Mouse (Mus musculus) intestine, postnatal 0 days (tissue): ENCODE data around the gene Kank3. TPM values are rescaled to one million over a fixed set of nuclear protein-coding genes. Genes with fewer than 3 reads are reported as not detected.

Experiments used
- ATAC-seq: fragments of 200-750 bp; cut with Nextera tagmentation; 2 replicates; pipeline ENCODE4 v1.8.0; 2017; ENCODE audit warnings: mild to moderate bottlenecking, moderate TSS enrichment, moderate library complexity
- H3K27ac ChIP-seq: fragments of 300-500 bp; sonication (generic); 2 replicates; pipeline ENCODE4 v1.5.1; 2014; ENCODE audit warnings: mild to moderate bottlenecking, low read depth, low read length, moderate library complexity
- H3K27me3 ChIP-seq: fragments of 300-500 bp; sonication (generic); replicated peaks from 2 replicates; pipeline ENCODE4 v1.6.1; 2014; ENCODE audit warnings: low read length, mixed read lengths; ENCODE audit not compliant: control insufficient read depth, insufficient read depth
- H3K36me3 ChIP-seq: fragments of 300-500 bp; sonication (generic); 2 replicates; pipeline ENCODE4 v1.6.1; 2014; ENCODE audit warnings: mild to moderate bottlenecking, moderate library complexity; ENCODE audit not compliant: control insufficient read depth, insufficient read depth
- H3K4me1 ChIP-seq: fragments of 300-500 bp; sonication (generic); replicated peaks from 2 replicates; pipeline ENCODE4 v1.6.1; 2014; ENCODE audit warnings: antibody characterized with exemption, low read length, mixed read lengths; ENCODE audit not compliant: control insufficient read depth, insufficient read depth
- H3K4me2 ChIP-seq: fragments of 300-500 bp; sonication (generic); replicated peaks from 2 replicates; pipeline ENCODE4 v1.6.1; 2014; ENCODE audit warnings: low read depth, mild to moderate bottlenecking, moderate library complexity
- H3K4me3 ChIP-seq: fragments of 300-500 bp; sonication (generic); 2 replicates; pipeline ENCODE4 v1.5.1; 2014; ENCODE audit warnings: low read depth, low read length
- H3K9ac ChIP-seq: fragments of 300-500 bp; sonication (generic); 2 replicates; pipeline ENCODE4 v1.6.1; 2014; ENCODE audit warnings: mild to moderate bottlenecking, low read depth, low read length
- H3K9me3 ChIP-seq: fragments of 300-500 bp; sonication (generic); 2 replicates; pipeline ENCODE4 v1.6.1; 2016; ENCODE audit warnings: mixed run types; ENCODE audit not compliant: control insufficient read depth
- CTCF ChIP-seq: sonication (generic); IDR thresholded peaks from 2 replicates; pipeline ENCODE4 v1.5.1; 2016; ENCODE audit warnings: low read depth, mild to moderate bottlenecking, control low read depth, antibody characterized with exemption, moderate library complexity
- WGBS: fragments of 180-500 bp; shearing (Covaris S2); extraction: QIAGEN DNeasy Blood & Tissue Kit; methylation state at CpG from one replicate; pipeline ENCODE4 v1.1.7; 2014; 5-methylcytosine and 5-hydroxymethylcytosine counted together
- polyA plus RNA-seq: library from polyadenylated mRNA; unstranded; fragments of >200 nt; fragmentation: Nextera tagmentation; extraction: Ambion mirVana; gene quantifications from 2 replicates; pipeline ENCODE4 v1.2.1, GENCODE M21; 2015

Gene Kank3
- polyA plus RNA-seq, result 14.8 and 14.9 TPM in 2 replicates

DNA sequence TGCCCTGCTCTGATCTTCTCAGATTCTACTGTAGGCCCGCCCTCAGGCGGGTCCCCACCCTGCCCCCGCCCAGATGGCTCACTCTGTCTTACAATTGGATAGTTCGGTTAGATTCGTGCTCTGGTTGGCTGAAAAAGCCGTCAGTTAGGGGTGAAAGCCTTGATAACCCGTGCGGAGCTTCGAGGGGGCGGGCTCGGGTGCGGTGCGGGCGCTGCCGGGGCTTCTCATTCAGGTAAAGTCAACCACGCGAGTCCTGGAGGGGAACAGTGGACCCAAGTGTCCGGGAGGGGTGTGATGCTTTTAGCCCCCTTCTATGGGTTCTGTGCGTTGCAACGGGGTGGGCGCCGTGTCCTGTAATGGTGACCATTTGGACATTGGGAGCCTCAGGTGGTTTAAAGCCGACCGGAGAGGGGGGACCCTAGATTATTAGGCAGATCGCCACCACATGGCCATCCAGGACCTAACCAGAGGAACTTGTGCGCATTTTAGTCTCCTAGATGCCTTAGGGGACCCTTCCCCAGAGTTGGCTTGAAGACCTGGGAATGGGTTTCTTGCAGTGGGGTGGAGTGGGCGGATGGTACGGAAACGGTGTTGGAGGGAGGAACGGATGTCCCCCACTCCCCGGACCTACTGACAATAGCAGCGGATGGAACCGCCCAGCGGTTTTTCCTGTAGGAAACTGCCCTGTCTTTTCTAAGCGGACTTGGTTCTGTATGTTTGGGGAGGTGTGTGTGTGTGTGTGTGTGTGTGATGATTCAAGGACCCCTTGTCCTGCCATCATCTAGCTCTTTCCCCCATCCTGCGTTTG is at the start of gene Kank3:
Gene Kank3, plus strand, starts transcription at position 186 of the 808 bp plus-strand sequence.
- Histone ChIP-seq H3K27me3 (no peaks in the 10 kb centered on the region), H3K9me3 (no peaks in the 10 kb centered on the region), H3K4me2 (peak within 1 kb of the TSS; percentile 86), H3K9ac (peak within 1 kb of the TSS; percentile 59; the same call in 1 of the 2 replicates), H3K27ac (peak within 1 kb of the TSS; percentile 28; the same call in 1 of the 2 replicates), H3K4me1 (no peaks in the 10 kb centered on the region), H3K4me3 (peak within 1 kb of the TSS; percentile 52), H3K36me3 (no peaks in the 10 kb centered on the region)
- peak; percentile 95 for ATAC-seq
- no peak for TF ChIP-seq CTCF
- 1% methylated on average over 36 of the region's 36 CpGs for WGBS

DNA sequence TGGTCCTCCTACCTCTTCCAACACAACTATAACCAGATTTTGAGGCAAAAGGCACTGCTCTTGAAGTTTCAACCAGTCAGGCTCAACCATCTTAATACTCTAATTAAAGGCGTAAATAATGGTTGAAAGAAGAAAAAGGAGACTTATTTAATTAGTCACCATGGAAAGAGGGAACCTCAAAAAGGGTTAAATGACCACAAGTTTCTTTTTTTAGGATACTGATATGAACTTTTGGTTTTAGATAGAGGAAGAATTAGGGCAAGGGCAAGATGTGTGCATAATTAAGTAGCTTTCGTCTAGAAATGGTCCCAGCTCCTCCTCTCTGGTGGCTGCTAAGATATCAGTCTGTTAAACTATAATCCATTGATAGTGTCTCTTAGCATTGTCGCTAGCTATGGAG is 43.9 kb upstream of the Kank3 start:
- H3K9ac ChIP-seq, result no peak overlapping the region
- no peak for ATAC-seq
- no peak overlapping the region for H3K4me2 ChIP-seq

DNA sequence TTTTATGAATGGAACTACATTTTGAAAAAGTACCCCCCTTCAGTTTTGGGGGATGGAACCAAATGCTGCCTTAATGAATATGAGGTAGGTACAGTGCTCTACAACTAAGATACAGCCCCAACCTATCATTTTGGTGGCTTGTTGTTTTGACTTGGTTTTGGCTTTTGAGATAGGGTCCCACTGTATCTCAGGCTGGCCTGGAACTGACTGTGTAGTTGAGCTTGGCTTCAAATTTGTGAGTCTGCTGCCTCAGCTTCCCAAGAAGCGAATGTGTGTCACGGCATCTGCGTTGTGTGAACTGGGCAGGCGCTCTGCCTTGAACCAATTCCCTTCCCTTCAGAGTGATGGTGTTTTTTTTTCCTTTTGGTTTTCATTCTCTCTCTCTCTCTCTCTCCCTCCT is 38.7 kb upstream of the Kank3 start:
- no peak for TF ChIP-seq CTCF
- H3K4me3 ChIP-seq, result no peak overlapping the region
- H3K9me3 ChIP-seq, result no peaks in the 10 kb centered on the region
- peaks cover under 1% of the 10 kb centered on the region; the same call in 1 of the 2 replicates for H3K36me3 ChIP-seq
- H3K9ac ChIP-seq, result no peak overlapping the region
- no peaks in the 10 kb centered on the region for H3K4me1 ChIP-seq
- H3K27ac ChIP-seq, result no peak overlapping the region
- H3K27me3 ChIP-seq, result no peaks in the 10 kb centered on the region
- 93% methylated on average over 4 of the region's 4 CpGs for WGBS
- H3K4me2 ChIP-seq, result no peak overlapping the region
- no peak for ATAC-seq

More for the DNA sequence above, 43.9 kb upstream of the Kank3 start:
- WGBS, result 54% methylated on average over 3 of the region's 3 CpGs
- Histone ChIP-seq H3K4me1 (no peaks in the 10 kb centered on the region), H3K36me3 (no peaks in the 10 kb centered on the region), H3K9me3 (no peaks in the 10 kb centered on the region), H3K27ac (no peak overlapping the region), H3K4me3 (no peak overlapping the region), H3K27me3 (no peaks in the 10 kb centered on the region)
- no peak for TF ChIP-seq CTCF

DNA sequence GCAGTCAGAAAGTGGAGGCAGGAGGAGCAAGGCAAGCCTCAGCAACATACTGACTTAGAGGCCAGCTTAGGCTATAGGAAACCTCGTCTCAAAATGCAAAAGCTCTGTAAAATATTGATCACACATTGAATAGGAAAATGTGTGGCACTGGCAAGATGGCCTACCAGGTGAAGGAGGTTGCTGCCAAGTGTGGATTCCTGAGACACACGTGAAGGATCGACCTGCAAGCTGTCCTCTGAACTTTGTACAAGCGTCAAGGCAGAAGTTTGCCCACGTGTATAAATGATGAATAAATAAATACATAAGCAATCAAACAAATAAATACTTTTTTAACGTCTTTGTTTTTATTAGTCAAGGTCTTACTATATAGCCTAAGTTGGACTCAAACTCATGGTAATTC is 36.9 kb upstream of the Kank3 start:
- Histone ChIP-seq H3K4me3 (no peak overlapping the region), H3K36me3 (peaks cover 18% of the 10 kb centered on the region; the same call in 1 of the 2 replicates), H3K9ac (no peak overlapping the region), H3K27ac (no peak overlapping the region), H3K27me3 (no peaks in the 10 kb centered on the region), H3K9me3 (no peaks in the 10 kb centered on the region), H3K4me1 (no peaks in the 10 kb centered on the region), H3K4me2 (no peak overlapping the region)
- no peak for TF ChIP-seq CTCF
- WGBS, result 78% methylated on average over 6 of the region's 6 CpGs
- no peak for ATAC-seq

DNA sequence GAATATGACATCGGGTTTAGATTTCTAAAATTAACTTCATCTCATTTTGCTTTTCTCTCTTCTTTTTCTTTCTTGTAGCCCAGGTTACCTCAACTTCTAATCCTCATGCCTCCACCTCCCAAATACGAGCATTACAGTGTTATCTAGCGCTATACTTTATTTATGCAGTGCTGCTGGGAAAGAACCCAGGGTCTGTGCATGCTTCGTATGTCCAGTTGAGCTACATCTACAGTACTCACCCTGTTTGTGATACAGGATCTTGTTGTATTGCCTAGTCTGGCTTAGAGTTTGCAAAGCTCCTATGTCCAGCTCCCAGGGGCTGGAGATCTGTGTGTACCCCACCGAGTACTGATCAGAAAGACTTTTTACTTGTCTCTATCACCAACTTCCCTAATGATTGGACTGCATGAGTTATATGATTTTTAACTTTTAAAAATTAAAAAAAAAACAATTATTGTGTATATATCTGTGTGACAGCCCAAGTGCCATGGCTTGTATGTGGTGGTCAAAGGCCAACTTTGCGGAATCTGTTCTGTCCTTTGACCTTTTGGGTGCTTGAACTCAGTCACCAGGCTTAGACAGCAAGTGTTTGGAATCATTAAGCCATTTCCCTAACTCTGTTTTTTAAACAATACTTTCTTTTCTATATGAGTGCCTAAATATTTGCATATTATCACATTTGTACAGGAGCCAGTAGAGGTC is 36.3 kb upstream of the Kank3 start:
- Histone ChIP-seq H3K36me3 (peaks cover 22% of the 10 kb centered on the region; the same call in 1 of the 2 replicates), H3K27ac (no peak overlapping the region), H3K4me2 (no peak overlapping the region), H3K4me1 (no peaks in the 10 kb centered on the region; the same call in 1 of the 2 replicates), H3K4me3 (no peak overlapping the region), H3K27me3 (no peaks in the 10 kb centered on the region), H3K9me3 (no peaks in the 10 kb centered on the region), H3K9ac (no peak overlapping the region)
- no peak for ATAC-seq
- WGBS, result 83% methylated on average over 6 of the region's 6 CpGs
- TF ChIP-seq CTCF, result no peak

DNA sequence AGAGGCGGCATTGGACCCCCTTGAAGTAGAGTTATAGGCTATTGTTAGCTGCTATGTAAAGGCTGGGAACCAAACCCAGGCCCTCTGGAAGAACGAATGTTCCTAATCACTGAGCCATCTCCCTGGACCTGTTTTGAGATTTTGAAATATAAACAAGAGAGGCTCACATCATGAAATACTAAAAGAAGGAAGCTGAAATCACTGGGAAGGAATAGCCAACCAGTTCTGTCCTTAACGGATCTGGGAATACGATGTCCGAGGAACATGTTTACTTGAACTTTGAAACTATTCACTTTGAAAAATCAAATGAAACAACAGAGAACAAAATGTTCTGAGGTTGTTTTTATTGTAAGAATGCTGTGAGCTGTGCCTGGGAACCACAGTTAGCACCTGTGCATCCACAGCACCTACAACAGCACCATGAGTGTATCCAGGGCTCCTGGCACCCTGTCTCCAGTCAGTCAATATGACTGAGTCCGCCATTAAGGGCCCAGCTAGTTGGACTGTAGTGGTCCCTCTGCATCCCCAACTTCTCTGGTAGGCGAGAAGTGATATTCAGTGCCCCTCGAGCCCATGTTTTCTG is 35.7 kb upstream of the Kank3 start:
- WGBS, result 76% methylated on average over 8 of the region's 8 CpGs
- Histone ChIP-seq H3K9ac (no peak overlapping the region), H3K27me3 (no peaks in the 10 kb centered on the region), H3K4me2 (no peak overlapping the region), H3K9me3 (no peaks in the 10 kb centered on the region), H3K27ac (peak overlapping the region; percentile 41; the same call in 1 of the 2 replicates), H3K36me3 (peaks cover 22% of the 10 kb centered on the region; the same call in 1 of the 2 replicates), H3K4me3 (no peak overlapping the region), H3K4me1 (no peaks in the 10 kb centered on the region; the same call in 1 of the 2 replicates)
- no peak for ATAC-seq
- TF ChIP-seq CTCF, result no peak
